Mouse (Mus musculus) left cerebral cortex, adult 2 months (tissue): ENCODE data around the gene Pgk2. TPM values are rescaled to one million over a fixed set of nuclear protein-coding genes. Genes with fewer than 3 reads are reported as not detected.
"Not testable (repeated sequence)": the region's sequence is repeated elsewhere in the genome, so short reads cannot be mapped to it uniquely, and the experiment has no call there.

Source experiments
- DNase-seq, 2 experiments: peaks; one replicate each; pipeline ENCODE4 v3.0.0; 2021 to 2022; ENCODE audit warnings: low spot score in 2 of 2, mixed read lengths in 1 of 2; ENCODE audit errors: extremely low spot score in 1 of 2
- H3K27ac ChIP-seq: fragments of 200-600 bp; 2 replicates; pipeline ENCODE4 v1.8.1; 2022
- H3K4me3 ChIP-seq: fragments of 200-600 bp; 2 replicates; pipeline ENCODE4 v1.8.1; 2022
- CTCF ChIP-seq: fragments of 200-600 bp; IDR thresholded peaks from 2 replicates; pipeline ENCODE4 v1.8.1; 2022; ENCODE audit warnings: antibody characterized with exemption, mild to moderate bottlenecking, moderate library complexity
- intact Hi-C: fragments of 180-260 bp; cut with DNase I; formaldehyde crosslinking; loops from one replicate; pipeline ENCODE4 v1.15.1; 2025
- long read RNA-seq, 2 experiments: library from polyadenylated mRNA; stranded (forward); transcript quantifications; one replicate each; pipeline ENCODE4 v2.0.0; 2021; ENCODE audit warnings: borderline mapping rate in 2 of 2
- total RNA-seq, 2 experiments: library from RNA; stranded (reverse); gene quantifications; 2 replicates each; pipeline ENCODE4 v1.2.3; 2021

Gene Pgk2
- not detected for total RNA-seq
- long read RNA-seq, experiment 1: 0 reads
- long read RNA-seq, experiment 2: 0 reads

DNA sequence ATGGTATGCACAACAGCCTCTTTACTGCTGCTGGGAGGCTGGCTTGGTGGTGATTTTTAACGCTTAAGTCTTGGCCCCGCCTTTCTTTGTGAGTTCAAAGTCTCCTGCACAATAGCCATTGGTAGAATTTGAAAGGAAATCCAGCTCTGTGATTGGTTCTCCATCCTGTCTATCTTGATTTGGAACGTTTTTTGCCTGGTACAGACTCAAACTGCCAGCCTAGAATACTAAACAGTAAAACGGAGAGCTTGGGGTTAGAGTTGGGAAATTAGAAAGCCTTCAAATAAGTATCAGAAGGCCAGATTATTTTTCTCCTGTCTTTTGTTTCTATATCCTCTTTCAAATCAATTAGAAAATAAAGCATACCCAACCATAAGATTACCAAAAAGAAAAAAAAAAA, at the start of gene Pgk2:
Gene Pgk2, minus strand, starts transcription at position 101 of the 400 bp plus-strand sequence.
- TF ChIP-seq CTCF: no peak
- DNase-seq: no peak
- H3K4me3 ChIP-seq: no peak within 1 kb of the TSS
- H3K27ac ChIP-seq: no peak within 1 kb of the TSS
- intact Hi-C loops: no loop called here

DNA sequence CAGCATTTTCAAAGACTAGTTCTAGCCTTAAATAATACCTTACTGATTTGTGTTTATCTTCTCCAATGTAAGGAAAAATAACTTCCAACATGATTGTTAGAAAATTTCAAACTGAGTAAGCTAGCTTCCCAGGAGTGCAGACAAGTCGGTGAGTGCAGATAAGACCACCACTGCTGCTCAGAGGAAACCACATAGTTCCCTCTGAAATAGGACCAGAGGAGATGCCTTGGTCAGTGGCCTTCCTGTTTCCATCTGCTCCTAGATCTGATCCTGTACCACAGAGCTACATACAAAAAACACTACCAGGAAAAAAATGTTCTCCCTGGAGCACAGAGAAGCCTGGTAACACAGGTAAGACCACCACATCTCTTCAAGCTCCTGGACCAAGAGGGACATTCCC, 44.0 kb upstream of the Pgk2 start:
- Histone ChIP-seq H3K27ac (no peak overlapping the region), H3K4me3 (no peak overlapping the region)
- intact Hi-C loops: no loop called here
- DNase-seq: no peak
- TF ChIP-seq CTCF: no peak

GRCm38 (mm10) chr17:40242135-40242534, 33.7 kb upstream of the Pgk2 start, which contains the start of gene Crisp3:
TSS of gene Crisp3 (minus strand) at chr17:40242288.
- Histone ChIP-seq H3K27ac (no peak within 1 kb of the TSS), H3K4me3 (no peak within 1 kb of the TSS)
- no peak for TF ChIP-seq CTCF
- intact Hi-C loops: no loop called here
- DNase-seq: no peak

DNA sequence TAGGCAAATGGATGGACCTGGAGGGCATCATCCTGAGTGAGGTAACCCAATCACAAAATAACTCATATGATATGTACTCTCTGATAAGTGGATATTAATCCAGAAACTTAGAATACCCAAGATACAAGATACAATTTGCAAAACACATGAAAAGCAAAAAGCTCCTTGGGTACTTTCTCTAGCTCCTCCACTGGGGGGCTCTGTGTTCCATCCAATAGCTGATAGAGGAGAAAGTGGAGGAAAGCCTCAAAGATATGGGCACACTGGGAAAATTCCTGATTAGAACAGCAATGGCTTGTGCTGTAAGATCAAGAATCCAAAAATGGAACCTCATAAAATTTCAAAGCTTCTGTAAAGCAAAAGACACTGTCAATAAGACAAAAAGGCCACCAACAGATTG, 6.6 kb downstream of the Pgk2 start:
- peak; percentile 10 for TF ChIP-seq CTCF
- intact Hi-C loops, H3K4me3 ChIP-seq, DNase-seq, H3K27ac ChIP-seq: not testable (repeated sequence)

- intact Hi-C loops, H3K4me3 ChIP-seq, DNase-seq, H3K27ac ChIP-seq: not testable (repeated sequence)
Observed at GRCm38 (mm10) chr17:40190192-40190591, 18.2 kb downstream of the Pgk2 start.

- DNase-seq, H3K27ac ChIP-seq, H3K4me3 ChIP-seq: not testable (repeated sequence)
- intact Hi-C loops: loop anchor here (2.0 to 5.0 kb wide), 3 partner anchors 129 to 735 kb away; no protein-coding TSS in a partner anchor
- peak; percentile 33 for TF ChIP-seq CTCF
Observed at GRCm38 (mm10) chr17:40157729-40158359, 50.6 kb downstream of the Pgk2 start.

Other genes with a start within 250 kb of the Pgk2 start
- gene AC192777.2, start 113.2 kb downstream of the Pgk2 start, total RNA-seq: not detected
- gene Crisp3, start 33.6 kb upstream of the Pgk2 start, total RNA-seq: not detected
- gene Crisp1, start 110.6 kb upstream of the Pgk2 start, total RNA-seq: not detected